Mouse (Mus musculus): ENCODE data around the gene Scd2.

- TF ChIP-seq CTCF (IDR thresholded peaks at IDR 0.05; ENCODE audit: low read depth) (no peak), EP300 (optimal IDR thresholded peaks at IDR 0.05) (no peak)
Measured at GRCm38 (mm10) chr19:44332833-44333623, 39.6 kb downstream of the Scd2 start, which contains the start of gene Scd4.
